ENCODE assay signal across 18 mouse cellular contexts in genomic region chr15:80001601-80002000, GRCm38 (mm10).
"Had no signal": no experiment of that assay in that cellular context is flagged by ENCODE, and none has a peak within 500 bp of the region (broad histone marks: within the 10 kb centered on the region; RNA-seq: fewer than 3 reads in every experiment).

No protein-coding gene starts in this region.

- H3K27me3 ChIP-seq: limb, embryonic 15.5 days had no signal

- H3K36me3 ChIP-seq: limb, embryonic 12.5 days; limb, embryonic 15.5 days had no signal

- ATAC-seq: liver, postnatal 0 days; lung, postnatal 0 days had no signal

- H3K9me3 ChIP-seq: limb, embryonic 12.5 days; limb, embryonic 15.5 days had no signal

- H3K4me1 ChIP-seq: limb, embryonic 12.5 days had no signal

- H3K4me2 ChIP-seq: limb, embryonic 12.5 days; limb, embryonic 15.5 days; liver, embryonic 11.5 days; lung, embryonic 14.5 days; midbrain, embryonic 11.5 days had no signal

- H3K27ac ChIP-seq: limb, embryonic 12.5 days; limb, embryonic 15.5 days; liver, embryonic 14.5 days; macrophage; stomach, postnatal 0 days had no signal

- H3K4me3 ChIP-seq: limb, embryonic 12.5 days; limb, embryonic 15.5 days had no signal

- DNase-seq: kidney, postnatal 14 days; kidney, postnatal 4 days; left cerebral cortex, postnatal 4 days; liver, postnatal 0 days; lung, embryonic 14.5 days; midbrain, embryonic 14.5 days; right cerebral cortex, adult 18-20 months; right cerebral cortex, postnatal 14 days; right cerebral cortex, postnatal 4 days; thymus, postnatal 36 days had no signal

- H3K9ac ChIP-seq: limb, embryonic 12.5 days; limb, embryonic 15.5 days; liver, embryonic 14.5 days; liver, postnatal 0 days; lung, embryonic 14.5 days had no signal
